Mouse (Mus musculus) liver, embryonic 14.5 days (tissue): Measurements from ENCODE around the gene Rbp1.

Source experiments
- CTCF ChIP-seq: IDR thresholded peaks from 2 replicates; pipeline ENCODE4 v1.5.1; 2016; ENCODE audit warnings: antibody characterized with exemption, low read depth, control low read depth
- EP300 ChIP-seq: IDR thresholded peaks from 2 replicates; pipeline ENCODE4 v1.6.1; 2016; ENCODE audit warnings: antibody characterized with exemption, low read depth

DNA sequence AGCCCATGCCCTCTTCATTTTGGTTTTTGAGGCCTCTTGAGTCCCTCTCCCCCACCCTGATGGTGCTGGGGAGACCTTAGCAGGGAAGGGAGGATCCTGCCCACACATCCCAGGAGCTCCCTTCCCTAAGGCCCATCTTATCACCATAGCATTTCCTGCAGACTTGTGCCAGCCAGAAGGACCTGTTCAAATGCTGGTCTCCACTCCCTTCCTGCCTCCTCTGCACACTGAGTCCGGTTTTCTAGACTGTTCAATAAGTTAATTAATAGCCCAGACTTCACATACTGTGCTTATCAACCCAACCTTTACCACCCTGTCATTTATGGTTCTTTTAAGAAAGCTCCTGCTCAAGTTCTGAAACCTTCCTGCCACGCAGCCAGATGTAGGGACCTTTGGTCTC is 43.9 kb downstream of the Rbp1 start:
- TF ChIP-seq CTCF (no peak), EP300 (no peak)
